Mouse (Mus musculus) midbrain, embryonic 11.5 days (tissue): ENCODE data around the gene Ces2f. TPM values are rescaled to one million over a fixed set of nuclear protein-coding genes. Genes with fewer than 3 reads are reported as not detected.

Experiments
- polyA plus RNA-seq: library from polyadenylated mRNA; unstranded; fragments of >200 nt; fragmentation: Nextera tagmentation; extraction: Ambion mirVana; gene quantifications from 2 replicates; pipeline ENCODE4 v1.2.1, GENCODE M21; 2014

Ces2f gene
- polyA plus RNA-seq, 1 experiment from 2014 or later = not detected

Other genes with a start within 250 kb of the Ces2f start
- not detected in 2 replicates for gene Ces2a, start 213.4 kb upstream of the Ces2f start, polyA plus RNA-seq
- gene Ces2b, start 115.8 kb upstream of the Ces2f start, polyA plus RNA-seq = 0.15 and 0.40 TPM in 2 replicates
- not detected in 2 replicates for gene Ces2c, start 100.3 kb upstream of the Ces2f start, polyA plus RNA-seq
- gene Ces2e, start 21.1 kb upstream of the Ces2f start, polyA plus RNA-seq = not detected in 2 replicates
- gene Ces2g, start 14.4 kb downstream of the Ces2f start, polyA plus RNA-seq = 0.05 TPM in 1 of 2 replicates, not detected in the other
- not detected in 2 replicates for gene Ces2h, start 53.5 kb downstream of the Ces2f start, polyA plus RNA-seq
- not detected in 2 replicates for gene Ces3a, start 101.2 kb downstream of the Ces2f start, polyA plus RNA-seq
- gene Ces3b, start 136.4 kb downstream of the Ces2f start, polyA plus RNA-seq = not detected in 2 replicates
- not detected in 2 replicates for gene Ces4a, start 184.4 kb downstream of the Ces2f start, polyA plus RNA-seq
- gene Cbfb, start 223.3 kb downstream of the Ces2f start, polyA plus RNA-seq = 49.8 and 60.2 TPM in 2 replicates